Mouse (Mus musculus) mouse embryonic stem cell (cell line): Measurements from ENCODE around the gene Nmnat3.

Experiments
- in situ Hi-C, 2 experiments: fragments of 300-500 bp; cut with MboI; formaldehyde crosslinking; loops; 1 replicate in 1 of 2; 3 replicates in 1 of 2; pipeline ENCODE4 v1.14.3; 2019 to 2020; ENCODE audit warnings: low sequenced_read_pairs in 2 of 2, low pct_unique_long_range_greater_than_20kb in 1 of 2, mixed read lengths in 1 of 2; ENCODE audit not compliant: unreplicated experiment in 1 of 2

Nmnat3 gene

GRCm38 (mm10) chr9:98433956-98434588, 146.8 kb downstream of the Nmnat3 start:
- in situ Hi-C loops: no loop called here

DNA sequence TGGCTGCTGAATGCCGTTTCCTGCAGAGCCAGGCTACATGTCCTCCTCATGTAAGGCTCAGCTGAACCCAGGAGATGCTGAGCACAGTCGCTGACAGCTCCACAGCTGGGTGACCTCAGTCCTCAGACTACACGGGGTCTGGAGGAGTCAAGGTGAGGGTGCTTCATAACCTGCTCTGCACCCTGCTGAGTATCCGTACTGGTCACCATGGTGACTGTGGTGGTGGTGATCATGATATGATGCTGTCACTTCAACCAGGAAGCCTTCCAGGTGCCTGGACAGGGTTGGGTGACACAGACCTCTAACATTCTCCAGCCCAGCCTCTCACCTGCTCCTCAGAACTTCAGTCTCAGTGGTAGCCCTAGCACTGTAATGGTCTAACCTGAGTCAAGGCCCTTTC, 150.6 kb downstream of the Nmnat3 start:
- in situ Hi-C loops: no loop called here

DNA sequence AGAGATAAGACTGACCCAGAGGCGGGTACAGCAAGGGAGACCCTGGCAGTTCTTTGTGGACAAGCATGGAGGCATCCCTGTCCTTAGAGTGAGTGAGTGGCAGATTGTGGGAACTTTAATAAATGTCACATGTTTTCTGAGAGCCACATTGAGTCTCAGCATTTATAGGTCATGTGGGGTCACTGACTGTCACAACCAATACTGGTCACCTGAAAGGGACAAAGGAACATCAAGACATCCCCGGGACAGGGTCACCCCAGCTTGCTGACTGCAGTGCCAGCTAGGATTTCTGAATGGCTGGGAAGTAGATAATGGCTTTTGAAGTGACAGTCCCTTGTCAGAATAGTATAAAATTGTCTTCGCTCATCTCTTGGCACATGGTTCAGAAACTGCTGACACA, 151.9 kb downstream of the Nmnat3 start:
- in situ Hi-C loops: no loop called here

GRCm38 (mm10) chr9:98442638-98443037, 155.4 kb downstream of the Nmnat3 start:
- in situ Hi-C loops: loop anchor here in 1 of 2 experiments (10.0 kb wide), 1 partner anchor 92 kb away; no protein-coding TSS in a partner anchor

- in situ Hi-C loops: loop anchor here in 1 of 2 experiments (10.0 kb wide), 1 partner anchor 89 kb away; no protein-coding TSS in a partner anchor
Measured at GRCm38 (mm10) chr9:98445359-98446149, 158.3 kb downstream of the Nmnat3 start.

DNA sequence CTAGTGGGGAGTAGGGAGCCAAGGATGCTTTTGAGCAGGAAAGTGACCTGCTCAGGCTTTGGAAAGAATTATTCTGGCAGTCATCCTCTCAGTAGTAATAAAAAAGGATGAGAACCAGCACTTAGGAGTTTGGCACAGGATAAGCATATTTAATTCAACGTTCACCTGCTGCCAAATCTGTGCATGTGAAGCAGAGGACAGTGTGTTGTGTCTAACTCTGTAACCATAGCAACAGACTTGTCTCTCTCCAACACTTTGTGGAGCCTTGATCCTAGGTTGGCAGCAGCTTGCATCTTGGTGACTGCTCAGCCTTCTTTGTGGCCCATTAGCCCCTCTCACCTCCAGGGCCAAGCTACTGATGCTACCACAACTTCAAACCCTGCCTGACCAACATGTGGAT, 163.7 kb downstream of the Nmnat3 start:
- in situ Hi-C loops: no loop called here

- in situ Hi-C loops: no loop called here
Measured at GRCm38 (mm10) chr9:98466709-98467108, 179.5 kb downstream of the Nmnat3 start.
